Mouse (Mus musculus) forebrain, embryonic 10.5 days (tissue): Measurements from ENCODE around the gene Cxcl1. TPM values are rescaled to one million over a fixed set of nuclear protein-coding genes. Genes with fewer than 3 reads are reported as not detected.
"Not testable (repeated sequence)": the region's sequence is repeated elsewhere in the genome, so short reads cannot be mapped to it uniquely, and the experiment has no call there.

ENCODE experiments used
- DNase-seq: peaks from one replicate; pipeline ENCODE4 v3.0.0-alpha.2; 2017; ENCODE audit warnings: low spot score; ENCODE audit errors: extremely low spot score
- H3K27ac ChIP-seq: fragments of 300-500 bp; sonication (generic); 2 replicates; pipeline ENCODE4 v1.5.1; 2016; ENCODE audit warnings: mild to moderate bottlenecking
- H3K27me3 ChIP-seq: fragments of 300-500 bp; sonication (generic); 2 replicates; pipeline ENCODE4 v1.6.1; 2016; ENCODE audit warnings: mild to moderate bottlenecking; ENCODE audit not compliant: poor library complexity, severe bottlenecking
- H3K36me3 ChIP-seq: fragments of 300-500 bp; sonication (generic); replicated peaks from 2 replicates; pipeline ENCODE4 v1.6.1; 2016; ENCODE audit warnings: mild to moderate bottlenecking, moderate library complexity
- H3K4me1 ChIP-seq: fragments of 300-500 bp; sonication (generic); 2 replicates; pipeline ENCODE4 v1.6.1; 2016
- H3K4me3 ChIP-seq: fragments of 300-500 bp; sonication (generic); 2 replicates; pipeline ENCODE4 v1.5.1; 2016; ENCODE audit warnings: mild to moderate bottlenecking, moderate library complexity
- H3K9me3 ChIP-seq: fragments of 300-500 bp; sonication (generic); 2 replicates; pipeline ENCODE4 v1.6.1; 2016; ENCODE audit warnings: mild to moderate bottlenecking, moderate library complexity
- WGBS: fragments of 180-500 bp; shearing (Covaris S2); methylation state at CpG from one replicate; pipeline ENCODE4 v1.1.7; 2016; 5-methylcytosine and 5-hydroxymethylcytosine counted together
- polyA plus RNA-seq: library from polyadenylated mRNA; unstranded; fragments of >200 nt; fragmentation: Nextera tagmentation; extraction: Ambion mirVana; gene quantifications from 2 replicates; pipeline ENCODE4 v1.2.1, GENCODE M21; 2016

Cxcl1 gene
- not detected in 2 replicates for polyA plus RNA-seq

DNA sequence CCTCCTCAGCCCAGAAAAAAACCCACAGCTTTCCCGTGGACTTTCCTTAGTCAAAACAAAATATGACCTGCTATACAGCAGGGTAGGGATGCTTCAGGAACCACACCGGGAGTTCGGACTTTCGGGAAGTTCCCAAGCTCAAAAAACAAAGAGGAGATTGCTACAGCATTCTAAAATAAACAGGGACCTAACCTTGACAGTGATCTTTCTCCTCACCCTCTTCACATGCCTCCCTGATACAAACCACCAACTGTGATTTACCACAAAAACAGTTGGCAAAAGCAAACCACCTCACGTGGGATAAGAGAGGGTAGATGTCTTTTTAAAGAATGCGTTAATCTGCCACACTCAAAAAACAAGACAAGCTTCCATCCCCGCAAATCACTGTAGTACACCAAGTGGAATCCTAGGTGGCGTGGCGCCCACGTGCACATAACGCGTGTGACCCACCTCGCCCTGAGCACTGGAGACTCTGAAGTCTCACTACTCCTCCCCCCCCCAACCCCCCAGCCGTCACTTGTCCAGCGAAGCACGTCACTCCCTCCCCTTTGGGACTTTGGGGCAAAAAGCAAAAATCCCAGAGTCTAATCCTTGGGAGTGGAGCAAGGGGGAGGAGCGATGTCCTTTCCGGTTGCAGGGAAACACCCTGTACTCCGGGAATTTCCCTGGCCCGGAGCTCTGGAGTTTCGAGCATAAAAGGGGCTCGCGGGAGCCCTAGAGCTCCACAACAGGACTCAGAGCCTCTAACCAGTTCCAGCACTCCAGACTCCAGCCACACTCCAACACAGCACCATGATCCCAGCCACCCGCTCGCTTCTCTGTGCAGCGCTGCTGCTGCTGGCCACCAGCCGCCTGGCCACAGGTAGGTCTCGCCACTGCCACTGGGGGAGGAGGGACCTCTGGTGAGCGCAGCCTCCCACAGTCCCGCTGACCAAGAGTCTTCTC lies at the start of gene Cxcl1:
TSS of gene Cxcl1 (plus strand) at position 723 of the 945 bp plus-strand sequence.
- Histone ChIP-seq H3K27ac (peak within 1 kb of the TSS; percentile 76), H3K27me3 (peaks cover 20% of the 10 kb centered on the region), H3K36me3 (no peaks in the 10 kb centered on the region), H3K4me3 (peak within 1 kb of the TSS; percentile 62), H3K9me3 (no peaks in the 10 kb centered on the region), H3K4me1 (peaks cover 13% of the 10 kb centered on the region)
- 6% methylated on average over 30 of the region's 30 CpGs for WGBS
- DNase-seq, result peak; percentile 43

- 91% methylated on average over 3 of the region's 3 CpGs for WGBS
- Histone ChIP-seq H3K36me3 (no peaks in the 10 kb centered on the region), H3K27me3 (no peaks in the 10 kb centered on the region), H3K27ac (no peak overlapping the region), H3K4me1 (no peaks in the 10 kb centered on the region), H3K4me3 (no peak overlapping the region), H3K9me3 (no peaks in the 10 kb centered on the region)
- no peak for DNase-seq
Observed at GRCm38 (mm10) chr5:90843891-90844290, 47.1 kb upstream of the Cxcl1 start.

- 96% methylated on average over 7 of the region's 7 CpGs for WGBS
- not testable (repeated sequence) for DNase-seq, H3K4me1 ChIP-seq, H3K27ac ChIP-seq, H3K27me3 ChIP-seq, H3K9me3 ChIP-seq, H3K4me3 ChIP-seq, H3K36me3 ChIP-seq
Observed at GRCm38 (mm10) chr5:90850096-90850495, 40.9 kb upstream of the Cxcl1 start.

DNA sequence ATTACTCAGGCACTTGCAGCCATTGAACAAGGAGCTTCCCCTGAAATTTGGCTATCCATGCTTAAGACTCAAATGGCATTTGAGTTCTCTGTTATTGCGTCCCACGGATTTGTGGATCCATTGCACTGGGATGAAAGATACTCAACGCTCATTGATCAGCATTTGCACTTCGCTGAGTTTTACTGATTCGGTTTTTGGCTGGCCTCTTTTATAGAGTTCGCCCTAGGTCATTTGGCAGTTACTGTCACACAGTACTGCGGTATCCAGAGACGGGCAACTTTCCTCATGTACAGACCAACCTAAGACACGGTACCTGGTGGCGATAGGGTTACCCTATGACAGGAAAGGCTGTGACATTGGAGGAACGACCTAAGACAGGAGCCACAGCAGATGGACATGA lies 39.6 kb upstream of the Cxcl1 start:
- H3K27ac ChIP-seq, result not testable (repeated sequence)

DNA sequence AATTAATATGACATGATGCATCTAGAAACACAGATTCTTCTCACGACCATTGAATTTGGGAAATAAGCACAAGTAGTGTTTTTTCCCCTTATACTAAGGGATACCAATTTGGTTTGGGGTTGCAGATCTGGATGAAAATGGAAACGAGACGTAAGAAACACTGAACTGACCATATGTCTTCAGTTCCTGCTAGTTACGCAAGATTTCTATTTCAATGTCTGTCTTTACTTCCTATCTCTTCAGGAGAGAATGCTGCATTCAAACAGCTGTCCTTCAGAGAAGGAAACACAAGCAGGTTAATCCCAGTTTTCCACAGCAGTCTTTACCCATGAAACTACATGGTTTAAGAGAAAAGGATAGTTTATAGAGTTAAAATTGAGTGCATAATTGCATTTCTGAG lies 37.8 kb upstream of the Cxcl1 start:
- Histone ChIP-seq H3K4me3 (no peak overlapping the region), H3K4me1 (no peaks in the 10 kb centered on the region), H3K27me3 (no peaks in the 10 kb centered on the region), H3K9me3 (no peaks in the 10 kb centered on the region), H3K36me3 (no peaks in the 10 kb centered on the region), H3K27ac (no peak overlapping the region)
- no peak for DNase-seq
- WGBS, result 92% methylated on average over 4 of the region's 4 CpGs

More for the DNA sequence above, 39.6 kb upstream of the Cxcl1 start:
- not testable (repeated sequence) for H3K36me3 ChIP-seq, H3K9me3 ChIP-seq, DNase-seq, H3K4me3 ChIP-seq, H3K4me1 ChIP-seq, H3K27me3 ChIP-seq
- 95% methylated on average over 11 of the region's 11 CpGs for WGBS

DNA sequence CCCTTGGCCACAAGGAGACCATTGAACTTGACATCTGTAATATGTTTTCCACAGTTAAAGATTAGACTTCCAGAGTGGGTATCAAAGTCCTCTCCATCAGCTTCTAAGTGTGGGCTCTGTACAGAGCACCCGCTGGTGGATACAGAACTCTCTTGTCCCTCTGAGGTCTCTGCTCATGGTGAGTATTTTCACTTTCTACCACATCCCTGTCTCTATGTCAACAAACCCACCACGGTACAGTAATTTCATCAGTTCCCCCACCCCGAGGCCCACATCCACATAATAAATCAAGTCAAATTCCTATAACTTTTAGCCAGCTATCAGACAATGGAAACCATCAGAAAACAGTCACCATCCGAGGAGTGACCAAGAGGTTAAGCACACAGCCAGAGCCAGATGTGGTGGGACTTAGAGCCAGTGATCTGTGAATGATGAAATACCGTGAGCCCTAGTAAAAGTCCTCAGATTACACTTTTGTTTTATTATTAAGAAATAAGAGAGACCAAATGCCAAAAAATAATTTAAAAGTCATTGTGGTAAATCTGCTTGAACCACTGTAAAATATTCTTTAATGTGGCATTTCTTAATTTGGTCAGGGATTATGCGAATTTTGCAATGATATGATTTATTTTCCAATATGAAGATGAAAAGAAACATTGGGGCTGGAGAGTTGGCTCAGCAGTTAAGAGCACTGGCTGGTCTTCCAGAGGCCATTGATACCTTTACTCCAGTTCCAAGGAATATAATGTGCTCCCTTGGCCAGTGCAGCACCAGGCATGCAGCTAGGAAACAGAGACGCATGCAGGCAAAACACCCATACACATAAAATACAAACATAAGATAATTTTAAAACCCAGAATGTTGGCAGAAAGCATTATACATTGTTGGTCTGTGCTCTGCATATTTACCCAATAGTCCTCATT lies 35.5 kb upstream of the Cxcl1 start:
- 88% methylated on average over 7 of the region's 7 CpGs for WGBS
- no peaks in the 10 kb centered on the region for H3K36me3 ChIP-seq
- no peak overlapping the region for H3K4me3 ChIP-seq
- no peaks in the 10 kb centered on the region for H3K27me3 ChIP-seq
- DNase-seq, result no peak
- H3K9me3 ChIP-seq, result no peaks in the 10 kb centered on the region
- H3K27ac ChIP-seq, result no peak overlapping the region
- no peaks in the 10 kb centered on the region for H3K4me1 ChIP-seq

- WGBS, result 82% methylated on average over 5 of the region's 5 CpGs
Observed at GRCm38 (mm10) chr5:90857463-90857862, 33.6 kb upstream of the Cxcl1 start.

GRCm38 (mm10) chr5:90858429-90858828 lies 32.6 kb upstream of the Cxcl1 start:
- Histone ChIP-seq H3K36me3 (no peaks in the 10 kb centered on the region), H3K4me1 (no peaks in the 10 kb centered on the region), H3K9me3 (no peaks in the 10 kb centered on the region), H3K27ac (no peak overlapping the region), H3K4me3 (no peak overlapping the region), H3K27me3 (no peaks in the 10 kb centered on the region)
- DNase-seq, result no peak
- WGBS, result 94% methylated on average over 2 of the region's 2 CpGs

More at GRCm38 (mm10) chr5:90857463-90857862, 33.6 kb upstream of the Cxcl1 start:
- DNase-seq, result no peak
- no peaks in the 10 kb centered on the region for H3K9me3 ChIP-seq
- H3K4me1 ChIP-seq, result no peaks in the 10 kb centered on the region
- no peaks in the 10 kb centered on the region for H3K36me3 ChIP-seq
- H3K4me3 ChIP-seq, result no peak overlapping the region
- H3K27ac ChIP-seq, result no peak overlapping the region
- H3K27me3 ChIP-seq, result no peaks in the 10 kb centered on the region

DNA sequence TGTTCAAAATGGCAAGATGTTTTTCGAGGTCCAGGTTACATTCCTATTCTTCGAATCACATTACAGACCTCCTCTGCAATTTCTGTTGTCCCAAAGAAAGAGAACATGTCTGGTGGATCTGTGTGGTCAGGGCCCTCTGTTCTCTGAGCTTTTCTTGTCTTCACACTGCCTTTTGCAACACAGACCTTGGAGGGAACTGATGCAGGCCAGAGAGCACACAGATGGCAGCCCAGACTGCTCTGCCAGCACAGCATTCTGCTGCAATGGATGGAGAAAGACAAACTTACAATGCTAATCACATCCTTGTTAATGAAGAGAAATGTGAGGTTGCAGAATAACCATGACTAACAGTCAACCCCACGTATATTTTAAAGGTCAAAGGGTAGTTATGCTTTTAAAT lies 32.0 kb upstream of the Cxcl1 start:
- Histone ChIP-seq H3K9me3 (no peaks in the 10 kb centered on the region), H3K27ac (no peak overlapping the region), H3K36me3 (no peaks in the 10 kb centered on the region), H3K4me3 (no peak overlapping the region), H3K4me1 (no peaks in the 10 kb centered on the region), H3K27me3 (no peaks in the 10 kb centered on the region)
- 85% methylated on average over 3 of the region's 3 CpGs for WGBS
- no peak for DNase-seq

DNA sequence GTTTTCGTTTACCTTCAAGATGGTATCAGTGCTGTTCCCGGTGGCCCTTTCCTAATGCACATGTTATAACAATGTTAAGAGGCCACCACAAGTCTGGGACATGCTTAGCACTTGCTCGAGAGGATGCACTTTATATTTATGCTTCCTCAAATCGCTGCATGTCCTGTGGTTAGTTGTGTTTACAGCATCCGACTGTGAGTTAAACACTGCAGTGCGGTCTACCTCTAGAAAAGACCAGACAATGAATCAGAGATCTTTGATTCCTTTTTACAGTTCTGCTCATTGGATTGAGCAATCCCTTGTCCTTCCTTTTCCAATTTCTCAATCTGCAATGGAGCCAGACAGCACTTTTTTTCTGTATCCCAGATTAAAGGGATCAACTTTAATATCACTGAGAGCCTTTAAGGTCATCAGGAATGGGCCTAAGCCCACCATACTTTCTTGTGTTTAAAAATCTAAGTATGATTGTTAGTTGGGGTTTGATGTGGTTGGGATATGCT lies 29.1 kb upstream of the Cxcl1 start:
- 89% methylated on average over 6 of the region's 6 CpGs for WGBS
- H3K27ac ChIP-seq, result no peak overlapping the region
- no peaks in the 10 kb centered on the region for H3K36me3 ChIP-seq
- H3K9me3 ChIP-seq, result no peaks in the 10 kb centered on the region
- H3K4me3 ChIP-seq, result no peak overlapping the region
- DNase-seq, result no peak
- no peaks in the 10 kb centered on the region for H3K4me1 ChIP-seq
- no peaks in the 10 kb centered on the region for H3K27me3 ChIP-seq

GRCm38 (mm10) chr5:90866770-90867169 lies 24.3 kb upstream of the Cxcl1 start:
- H3K4me1 ChIP-seq, result no peaks in the 10 kb centered on the region
- no peak overlapping the region for H3K27ac ChIP-seq
- no peaks in the 10 kb centered on the region for H3K9me3 ChIP-seq
- no peaks in the 10 kb centered on the region for H3K27me3 ChIP-seq
- no peak for DNase-seq
- no peak overlapping the region for H3K4me3 ChIP-seq
- H3K36me3 ChIP-seq, result no peaks in the 10 kb centered on the region

GRCm38 (mm10) chr5:90872377-90872776 lies 18.7 kb upstream of the Cxcl1 start:
- Histone ChIP-seq H3K9me3 (no peaks in the 10 kb centered on the region), H3K4me3 (no peak overlapping the region), H3K36me3 (no peaks in the 10 kb centered on the region), H3K27me3 (no peaks in the 10 kb centered on the region), H3K27ac (no peak overlapping the region), H3K4me1 (no peaks in the 10 kb centered on the region)
- DNase-seq, result no peak
- WGBS, result 88% methylated on average over 7 of the region's 7 CpGs
